Mouse (Mus musculus): ENCODE data around the gene Mrpl53. TPM values are rescaled to one million over a fixed set of nuclear protein-coding genes. Genes with fewer than 3 reads are reported as not detected.
A peak's percentile ranks its signal among the peaks of the same experiment; 100 is the strongest.

The Mrpl53 gene
- total RNA-seq (2015; ENCODE audit: low replicate concordance) (21.7 and 33.9 TPM in 2 replicates), total RNA-seq (2017; ENCODE audit: low replicate concordance) (6.6 and 14.8 TPM in 2 replicates)

DNA sequence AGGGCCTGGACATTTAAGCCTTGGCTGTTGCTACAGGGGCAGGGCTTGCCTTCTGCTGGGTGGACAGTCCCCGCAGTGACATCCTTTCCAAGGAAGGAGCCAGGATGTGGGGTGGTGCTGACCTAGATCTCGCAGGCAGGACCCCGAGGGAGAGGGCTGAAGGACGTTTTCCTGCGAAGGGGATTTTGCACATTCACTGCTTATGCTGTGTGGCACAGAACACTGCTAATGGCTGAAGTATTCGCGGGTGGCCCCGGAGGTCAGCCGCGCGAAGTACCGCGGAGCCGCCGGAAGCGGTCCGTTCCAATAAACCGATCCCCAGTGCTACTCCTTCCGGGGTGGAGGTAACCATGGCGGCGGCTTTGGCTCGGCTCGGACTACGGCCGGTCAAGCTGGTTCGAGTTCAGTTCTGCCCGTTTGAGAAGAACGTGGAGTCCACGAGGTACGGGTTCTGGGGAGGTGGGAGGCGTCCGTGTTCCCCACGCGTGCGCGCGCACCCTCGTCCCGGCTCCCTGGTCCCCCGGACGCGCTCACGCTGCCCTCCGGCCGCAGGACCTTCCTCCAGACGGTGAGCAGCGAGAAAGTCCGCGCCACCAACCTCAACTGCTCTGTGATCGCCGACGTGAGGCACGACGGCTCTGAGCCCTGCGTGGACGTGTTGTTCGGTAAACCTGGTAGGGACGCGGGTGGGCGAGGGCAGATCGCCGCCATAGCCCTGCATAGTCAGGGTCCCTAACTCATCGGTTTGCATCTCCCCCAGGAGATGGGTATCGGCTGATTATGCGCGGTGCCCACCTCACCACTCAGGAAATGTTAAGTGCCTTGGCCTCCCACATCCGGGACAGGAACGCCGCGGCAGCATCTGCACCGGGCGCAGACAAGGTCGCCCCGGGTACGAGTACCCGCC, at the start of gene Mrpl53:
TSS of gene Mrpl53 (plus strand) at position 279 of the 907 bp plus-strand sequence.
- ATAC-seq (replicated peaks; ENCODE audit: low FRiP score, poor library complexity, severe bottlenecking), result peak; percentile 78

DNA sequence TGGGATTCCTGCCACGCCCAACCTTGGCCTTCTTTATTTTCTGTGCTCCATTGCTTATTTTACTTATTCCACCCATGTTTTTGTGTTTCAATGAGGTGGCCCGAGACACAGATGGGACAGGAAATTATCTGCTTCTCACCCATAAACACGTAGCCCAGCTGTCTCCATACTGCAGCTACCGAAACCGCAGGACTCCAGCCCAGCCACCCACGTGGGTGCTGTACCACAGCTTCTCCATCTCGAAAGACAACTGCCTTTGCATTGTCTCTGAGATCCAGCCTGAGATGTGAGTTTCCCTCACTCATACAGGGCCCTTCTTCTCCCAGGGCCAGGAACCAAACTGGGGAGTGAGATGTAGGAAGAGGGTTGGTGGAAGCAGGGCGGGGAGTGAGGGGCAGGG, 42.8 kb upstream of the Mrpl53 start:
- no peak for ATAC-seq (replicated peaks; ENCODE audit: low FRiP score, poor library complexity, severe bottlenecking)

DNA sequence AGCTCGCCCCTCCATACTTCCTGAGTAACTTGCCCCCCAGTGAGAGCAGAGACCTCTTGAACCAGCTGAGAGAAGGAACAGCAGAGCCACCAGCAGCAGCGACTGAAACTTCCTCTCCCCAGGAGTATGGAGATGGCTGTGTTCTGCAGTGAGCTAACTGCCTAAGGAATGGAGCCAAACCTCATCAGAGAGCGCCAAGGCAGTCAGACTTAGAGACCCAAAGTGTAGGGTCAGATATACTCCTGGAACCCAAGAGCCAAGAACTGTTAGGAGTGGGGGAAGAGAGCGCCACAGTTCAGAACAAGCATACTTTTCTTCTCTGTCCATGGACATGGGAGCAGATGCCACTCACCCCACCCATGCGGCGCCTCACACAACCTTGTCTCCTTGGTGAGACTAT, 42.4 kb upstream of the Mrpl53 start:
- ATAC-seq (replicated peaks; ENCODE audit: low FRiP score, poor library complexity, severe bottlenecking), result no peak

DNA sequence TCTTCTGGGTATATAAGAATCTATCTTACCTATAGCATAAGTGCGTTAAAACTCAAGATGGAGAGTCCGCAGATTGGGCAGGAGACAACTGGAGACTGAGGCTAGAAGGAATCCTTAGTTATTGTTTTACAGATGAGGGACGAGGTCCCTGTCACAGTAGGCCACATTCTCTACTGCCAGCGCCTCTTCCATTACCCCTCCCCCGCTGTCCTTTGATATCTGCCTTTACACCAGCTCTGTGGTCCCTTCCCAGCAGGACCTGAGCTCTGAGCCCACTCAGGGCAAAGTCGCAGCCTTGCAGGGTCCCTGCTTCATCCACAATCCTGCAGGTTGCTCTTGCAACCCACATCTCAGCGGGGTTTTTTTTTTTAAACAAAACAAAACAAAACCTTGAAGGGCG, 40.6 kb upstream of the Mrpl53 start:
- ATAC-seq (replicated peaks; ENCODE audit: low FRiP score, poor library complexity, severe bottlenecking), result no peak

DNA sequence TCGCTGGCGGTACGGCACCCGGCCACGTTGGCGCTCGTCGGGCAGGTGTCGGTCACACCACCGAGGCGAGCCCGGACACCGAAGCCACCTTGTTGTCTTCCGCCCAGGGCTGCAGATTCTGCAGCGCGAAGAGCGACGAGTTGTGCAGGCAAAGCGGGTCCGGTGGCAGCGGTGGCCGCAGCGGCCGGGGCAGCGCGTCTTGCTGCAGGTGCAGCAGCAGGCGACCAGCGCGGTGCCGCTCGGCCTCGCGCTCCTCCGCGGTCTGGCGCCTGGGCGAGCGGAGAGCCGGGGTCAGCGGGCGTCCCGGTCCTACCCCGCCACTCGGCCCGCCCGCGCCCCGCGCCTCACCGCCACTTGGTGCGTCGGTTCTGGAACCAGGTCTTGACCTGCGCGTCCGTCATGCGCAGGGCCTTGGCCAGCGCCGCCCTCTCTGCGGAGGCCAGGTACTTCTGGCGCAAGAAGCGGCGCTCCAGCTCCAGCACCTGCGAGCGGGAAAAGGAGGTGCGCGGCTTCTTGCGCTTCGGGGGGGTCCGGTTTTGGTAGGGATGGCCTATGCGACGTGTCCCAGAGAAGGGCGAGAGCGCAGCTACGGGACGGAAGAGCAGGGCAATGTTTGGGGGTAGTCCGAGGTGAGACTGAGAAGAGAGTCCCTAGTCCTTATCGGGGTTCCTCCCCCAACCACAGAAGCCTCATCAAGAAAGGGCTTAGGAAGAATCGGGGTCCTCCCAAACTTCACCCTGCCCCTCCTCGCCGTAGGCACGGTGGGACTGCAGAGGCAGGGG, 39.9 kb upstream of the Mrpl53 start:
- no peak for ATAC-seq (replicated peaks; ENCODE audit: low FRiP score, poor library complexity, severe bottlenecking)

DNA sequence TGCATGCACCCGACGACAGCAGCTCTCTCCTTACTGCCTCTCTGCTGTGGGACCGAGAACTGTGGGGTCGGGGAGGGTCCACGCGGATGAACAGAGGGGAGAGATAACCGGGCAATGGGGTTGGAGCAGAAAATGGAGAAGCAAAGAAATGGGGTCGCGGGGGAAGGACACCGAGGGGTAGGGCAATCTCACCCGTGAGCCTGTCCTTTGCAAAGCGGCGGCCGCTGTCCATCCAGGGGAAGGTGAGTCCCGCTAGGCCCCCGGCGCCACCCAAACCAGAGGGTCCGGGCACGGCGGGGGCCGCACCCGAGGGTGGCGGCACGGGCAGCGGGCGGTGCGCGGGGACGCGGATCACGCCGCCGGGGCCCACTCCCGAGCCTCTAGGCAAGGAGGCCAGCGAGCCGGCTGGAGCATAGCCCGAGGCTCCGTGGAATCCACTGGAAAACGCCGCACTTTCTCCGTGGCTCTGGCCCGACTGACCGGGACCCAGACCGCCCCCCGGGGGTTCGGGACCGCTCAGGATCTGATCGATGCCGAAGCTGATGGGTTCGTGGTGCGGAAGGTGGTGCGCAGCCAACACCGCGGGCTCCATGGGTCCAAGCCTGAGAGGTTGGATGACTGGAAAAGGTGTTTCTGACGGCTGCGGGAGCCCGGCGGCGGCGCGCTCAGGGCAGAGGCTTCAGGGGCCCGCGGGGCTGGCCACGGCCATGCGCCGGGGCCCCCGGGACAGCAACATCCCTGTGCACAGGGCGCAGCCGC, 39.2 kb upstream of the Mrpl53 start:
- no peak for ATAC-seq (replicated peaks; ENCODE audit: low FRiP score, poor library complexity, severe bottlenecking)

DNA sequence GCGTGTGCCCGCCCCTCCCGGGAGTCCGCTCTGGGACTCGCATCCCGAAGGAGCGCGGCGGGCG, 38.8 kb upstream of the Mrpl53 start, which contains the start of gene Tlx2:
TSS of gene Tlx2 (minus strand) at position 47 of the 64 bp plus-strand sequence.
- ATAC-seq (replicated peaks; ENCODE audit: low FRiP score, poor library complexity, severe bottlenecking), result no peak

DNA sequence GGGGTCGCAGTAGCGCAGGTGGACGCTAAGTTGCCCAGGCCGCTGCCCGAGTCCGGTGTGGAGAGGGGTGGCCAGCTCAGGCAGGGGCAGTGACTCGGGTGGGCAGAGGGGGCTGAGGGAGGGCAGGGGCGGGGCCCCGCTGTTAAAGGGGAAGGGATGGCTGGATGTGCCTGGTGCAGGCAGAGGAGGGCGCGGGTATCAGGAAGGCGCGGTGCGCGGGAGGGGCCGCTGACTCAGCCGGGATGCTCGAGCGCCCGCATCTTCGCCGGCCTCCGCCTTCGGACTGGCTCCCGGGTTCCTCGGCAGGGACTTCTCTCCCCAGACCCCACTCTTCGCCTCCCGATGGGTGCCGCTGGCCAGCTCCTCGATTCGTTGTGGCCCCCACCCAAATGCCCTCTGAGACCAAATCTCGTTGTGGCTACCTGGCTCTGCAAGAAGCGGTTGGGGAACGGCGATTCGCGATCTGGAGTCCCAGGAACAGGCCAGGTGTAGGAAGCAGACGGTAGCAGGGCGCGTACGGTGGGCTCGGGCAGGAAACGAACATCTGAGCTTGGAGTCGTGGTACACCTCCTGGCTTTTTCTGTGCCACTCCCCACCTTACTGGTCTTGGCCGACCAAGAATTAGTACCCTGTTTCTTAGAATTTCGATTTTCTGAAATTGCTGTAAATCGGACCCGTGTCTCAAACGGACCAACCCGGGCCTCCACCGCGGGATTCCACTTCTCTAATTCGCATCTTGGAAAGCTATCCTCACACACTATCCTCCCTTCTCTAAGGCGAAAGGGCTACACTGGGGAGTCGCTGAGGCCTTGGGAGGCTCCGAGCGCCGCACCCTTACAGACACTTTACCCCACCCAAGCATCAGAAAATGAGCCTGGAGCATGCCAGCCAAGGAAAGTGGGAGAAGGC, 38.3 kb upstream of the Mrpl53 start:
- no peak for ATAC-seq (replicated peaks; ENCODE audit: low FRiP score, poor library complexity, severe bottlenecking)

DNA sequence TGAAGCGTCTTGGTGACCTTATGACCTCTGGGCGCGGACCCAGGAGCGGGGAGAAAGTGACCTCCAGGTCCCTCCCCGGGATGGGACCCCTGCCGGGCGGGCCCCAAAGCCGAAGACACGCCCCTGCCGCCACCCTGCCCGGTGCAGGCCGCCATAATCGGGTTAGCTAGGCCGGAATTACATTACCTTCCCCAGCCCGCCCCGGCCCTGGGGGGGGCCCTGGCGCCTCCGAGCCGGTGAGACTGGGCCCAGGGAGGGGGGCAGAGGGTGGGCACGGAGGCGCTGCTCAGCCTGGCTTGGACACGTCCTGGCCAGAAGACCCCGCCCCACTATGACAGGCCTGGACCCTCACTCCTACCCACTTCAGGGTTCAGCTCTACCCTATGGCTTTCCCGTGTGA, 37.6 kb upstream of the Mrpl53 start:
- no peak for ATAC-seq (replicated peaks; ENCODE audit: low FRiP score, poor library complexity, severe bottlenecking)

DNA sequence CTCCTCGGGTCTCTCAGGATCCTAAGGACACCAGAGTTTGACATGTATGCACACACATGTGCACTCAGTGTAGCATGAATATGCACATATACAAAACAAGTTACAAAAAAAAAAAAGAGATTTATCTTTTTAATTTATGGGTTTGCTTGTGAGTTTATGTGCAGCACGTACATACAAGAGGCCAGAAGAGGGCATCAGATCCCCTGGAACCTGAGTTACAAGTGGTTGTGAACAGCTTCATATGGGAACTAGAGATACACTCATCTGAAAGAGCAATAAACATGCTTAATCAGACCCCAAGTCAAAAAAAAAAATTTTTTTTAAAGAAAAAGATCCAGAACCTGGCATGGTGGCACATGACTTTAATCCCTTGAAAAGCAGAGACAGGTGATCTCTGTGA, 33.9 kb upstream of the Mrpl53 start:
- no peak for ATAC-seq (replicated peaks; ENCODE audit: low FRiP score, poor library complexity, severe bottlenecking)

DNA sequence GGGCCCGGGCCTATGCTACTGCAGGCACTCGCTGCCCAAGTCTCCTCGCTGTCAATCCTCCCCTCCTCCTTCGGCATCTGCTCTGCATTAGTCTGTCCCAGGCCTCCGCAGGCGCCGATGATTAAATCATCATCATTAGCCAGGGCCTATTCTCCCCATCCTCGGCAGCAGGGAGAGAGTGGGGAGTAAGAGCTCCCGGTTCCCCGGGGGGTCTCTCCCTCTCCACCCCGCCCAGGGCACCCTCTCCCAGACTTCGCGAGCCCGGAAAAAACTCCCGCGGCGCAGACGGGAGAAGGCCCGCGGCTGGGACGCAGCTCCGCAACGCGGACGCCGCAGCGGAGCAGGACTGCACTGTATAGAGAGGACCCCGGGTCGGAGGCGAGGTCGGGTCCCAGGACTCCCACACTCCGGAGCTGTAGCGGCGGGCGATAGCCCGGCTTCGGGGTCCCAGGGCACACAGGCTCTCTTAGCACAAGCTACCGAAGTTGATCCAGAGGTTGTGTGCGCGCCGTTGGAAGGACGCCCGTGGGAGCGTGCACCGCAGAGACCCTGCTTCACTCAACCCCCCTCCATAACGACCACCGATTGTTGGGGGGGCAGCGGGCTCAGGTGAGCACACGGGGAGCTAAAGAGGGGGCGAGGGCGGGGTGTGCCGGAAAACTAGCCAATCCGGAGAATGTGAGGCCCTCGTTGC, 31.1 kb upstream of the Mrpl53 start, which contains the start of gene Pcgf1:
TSS of gene Pcgf1 (plus strand) at position 240 of the 694 bp plus-strand sequence.
- peak; percentile 44 for ATAC-seq (replicated peaks; ENCODE audit: low FRiP score, poor library complexity, severe bottlenecking)

DNA sequence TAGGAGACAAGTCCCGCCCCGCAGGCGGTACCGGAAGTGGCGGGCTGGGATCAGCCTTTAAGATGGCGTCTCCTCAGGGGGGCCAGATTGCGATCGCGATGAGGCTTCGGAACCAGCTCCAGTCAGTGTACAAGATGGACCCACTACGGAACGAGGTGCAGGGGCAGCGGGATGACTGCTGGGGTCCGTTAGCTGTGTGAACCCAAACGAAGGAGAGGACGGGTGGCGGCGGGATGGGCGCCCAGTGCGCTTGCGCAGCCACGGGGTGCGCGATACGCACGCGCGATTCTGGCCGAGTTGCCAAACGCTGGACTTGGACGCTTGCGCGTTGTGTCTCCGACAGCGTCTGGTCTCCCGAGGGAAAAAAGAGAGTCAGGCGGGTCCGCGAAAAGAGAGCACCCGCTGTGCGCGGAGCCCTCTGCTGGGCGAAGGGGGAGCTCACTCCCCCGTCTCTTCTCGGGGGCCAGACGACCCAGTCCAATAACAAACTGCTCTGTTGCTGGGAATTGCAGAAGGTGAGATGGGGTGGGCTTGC, 30.4 kb upstream of the Mrpl53 start:
- ATAC-seq (replicated peaks; ENCODE audit: low FRiP score, poor library complexity, severe bottlenecking), result peak; percentile 93

DNA sequence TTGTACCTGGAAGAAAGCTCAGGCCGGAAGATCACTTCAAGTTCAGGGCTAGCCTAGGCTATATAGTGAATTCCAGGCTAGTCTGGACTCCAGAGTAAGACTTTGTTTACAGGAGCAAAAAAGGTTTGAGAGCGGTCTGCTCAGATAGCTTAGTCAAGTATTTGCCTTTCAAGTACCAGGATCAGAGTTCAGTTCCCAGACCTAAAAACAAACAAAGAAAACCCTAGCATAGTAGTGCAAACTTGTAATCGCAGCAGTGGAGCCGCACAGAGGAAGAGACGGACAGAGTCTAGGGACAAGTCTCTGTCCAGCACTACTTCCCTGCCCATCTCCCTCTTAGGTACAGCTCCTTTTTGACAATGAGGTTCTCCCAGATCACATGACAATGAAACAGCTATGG, 28.6 kb upstream of the Mrpl53 start:
- ATAC-seq (replicated peaks; ENCODE audit: low FRiP score, poor library complexity, severe bottlenecking), result no peak

DNA sequence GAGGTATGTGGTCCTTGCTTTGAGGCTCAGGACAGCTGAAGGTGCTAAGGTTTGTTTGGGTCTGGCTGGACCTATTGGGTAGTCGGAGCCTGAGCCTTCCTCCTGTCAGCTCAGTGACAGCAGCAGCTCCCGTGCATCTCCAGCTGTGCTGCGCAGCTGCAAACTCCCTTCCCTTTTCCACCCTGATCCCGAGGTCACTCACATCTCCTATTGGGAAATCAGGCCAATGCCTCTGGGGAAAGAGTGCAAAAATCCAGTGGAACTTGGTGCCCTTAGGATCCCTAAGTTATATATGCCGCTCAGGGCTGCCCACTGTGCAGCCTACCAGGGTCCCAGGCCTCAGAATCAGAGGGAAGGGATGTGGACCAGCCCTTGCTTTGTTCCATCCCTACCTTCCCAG, 25.3 kb upstream of the Mrpl53 start:
- no peak for ATAC-seq (replicated peaks; ENCODE audit: low FRiP score, poor library complexity, severe bottlenecking)

DNA sequence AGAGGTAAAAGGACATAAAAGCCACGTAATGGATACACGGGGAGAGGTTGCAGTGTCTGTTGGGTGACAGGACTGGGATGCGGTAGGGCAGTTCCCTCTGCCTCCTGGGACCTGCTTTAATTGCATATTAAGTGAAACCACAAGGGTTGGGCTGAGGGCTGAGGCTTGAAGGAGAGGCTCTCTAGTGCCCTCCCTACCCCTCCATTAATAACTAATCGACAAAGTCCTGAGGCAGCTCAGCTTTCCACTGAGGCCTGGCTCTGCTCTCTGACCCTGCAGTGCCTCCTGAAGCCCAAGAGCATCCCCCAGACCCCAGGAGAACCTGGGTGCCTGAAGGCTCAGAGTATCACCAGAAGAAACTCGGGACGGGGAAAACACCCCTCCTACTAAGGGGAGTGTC, 24.4 kb upstream of the Mrpl53 start:
- no peak for ATAC-seq (replicated peaks; ENCODE audit: low FRiP score, poor library complexity, severe bottlenecking)

DNA sequence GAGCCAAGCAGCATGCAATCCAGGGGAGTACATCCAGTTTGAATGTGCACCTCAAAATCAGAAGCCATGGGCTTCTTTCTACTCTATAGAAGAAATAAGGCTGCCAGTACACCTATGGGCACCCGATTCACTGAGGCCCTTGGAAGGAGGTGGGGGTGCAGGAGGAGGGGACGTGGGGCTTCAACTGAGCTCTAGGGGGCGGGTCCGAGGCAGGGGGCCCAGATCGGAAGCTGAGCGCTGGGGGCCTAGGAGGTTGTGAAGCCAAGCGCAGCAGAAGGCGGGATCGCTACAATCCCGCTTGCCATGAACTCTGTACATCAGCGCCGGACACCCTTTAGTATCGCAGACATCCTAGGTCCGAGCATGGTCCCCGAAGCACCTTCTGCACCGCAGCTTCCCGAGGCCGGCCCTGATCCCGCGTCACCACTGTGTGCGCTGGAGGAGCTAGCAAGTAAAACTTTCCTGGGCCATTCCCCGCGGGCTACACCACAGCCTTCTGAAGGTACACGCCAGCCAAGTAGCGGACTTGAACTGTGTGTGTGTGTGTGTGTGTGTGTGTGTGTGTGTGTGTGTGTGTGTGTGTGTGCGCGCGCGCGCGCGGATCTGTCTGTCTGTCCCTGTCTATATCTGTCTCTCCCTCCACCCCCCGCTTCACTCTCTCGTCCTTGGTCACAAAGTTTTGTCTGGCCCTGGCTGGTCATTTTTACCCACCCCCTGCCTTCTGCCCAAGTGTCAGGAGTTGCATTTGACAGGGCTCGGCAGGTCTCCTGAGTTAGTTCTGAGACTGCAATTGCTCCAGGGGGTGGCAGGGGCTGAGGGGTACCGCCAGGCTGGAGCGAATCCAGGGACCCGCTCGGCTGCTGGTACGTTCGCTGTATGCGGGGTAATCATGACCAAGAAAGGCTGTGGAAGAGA, 22.5 kb upstream of the Mrpl53 start, which contains the start of gene Lbx2:
TSS of gene Lbx2 (plus strand) at position 247 of the 915 bp plus-strand sequence.
- ATAC-seq (replicated peaks; ENCODE audit: low FRiP score, poor library complexity, severe bottlenecking), result no peak

DNA sequence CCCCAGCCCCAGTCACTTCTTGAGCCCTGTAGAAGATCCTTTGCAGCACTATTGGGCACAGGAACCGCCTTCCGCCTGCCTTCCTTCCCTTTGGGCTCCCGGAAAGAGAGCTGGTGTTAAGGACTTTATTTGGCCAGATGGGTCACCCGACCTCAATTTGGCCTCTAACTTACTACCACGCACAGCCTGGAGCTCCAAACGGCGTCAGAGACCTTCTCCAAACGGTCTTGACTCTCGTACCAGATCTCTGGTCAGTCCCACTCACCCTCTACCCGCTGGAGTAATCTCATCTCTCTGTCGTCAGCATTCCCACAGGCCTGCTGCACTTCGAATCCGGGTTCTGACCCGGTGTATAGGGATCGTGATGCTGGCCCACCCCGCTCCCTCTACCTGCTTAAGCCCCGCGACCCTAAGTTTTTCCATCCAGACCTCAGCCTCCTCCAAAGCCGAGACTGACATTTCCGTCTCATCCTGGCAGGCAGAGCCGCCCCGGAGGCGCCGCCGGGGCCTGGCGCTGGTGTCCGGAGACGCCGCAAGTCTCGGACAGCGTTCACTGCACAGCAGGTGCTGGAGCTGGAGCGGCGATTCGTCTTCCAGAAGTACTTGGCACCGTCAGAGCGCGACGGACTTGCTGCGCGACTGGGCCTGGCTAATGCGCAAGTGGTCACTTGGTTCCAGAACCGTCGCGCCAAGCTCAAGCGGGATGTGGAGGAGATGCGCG, 21.5 kb upstream of the Mrpl53 start:
- ATAC-seq (replicated peaks; ENCODE audit: low FRiP score, poor library complexity, severe bottlenecking), result no peak
